8 mouse cellular contexts compared by ENCODE assay signal in the genomic region with DNA sequence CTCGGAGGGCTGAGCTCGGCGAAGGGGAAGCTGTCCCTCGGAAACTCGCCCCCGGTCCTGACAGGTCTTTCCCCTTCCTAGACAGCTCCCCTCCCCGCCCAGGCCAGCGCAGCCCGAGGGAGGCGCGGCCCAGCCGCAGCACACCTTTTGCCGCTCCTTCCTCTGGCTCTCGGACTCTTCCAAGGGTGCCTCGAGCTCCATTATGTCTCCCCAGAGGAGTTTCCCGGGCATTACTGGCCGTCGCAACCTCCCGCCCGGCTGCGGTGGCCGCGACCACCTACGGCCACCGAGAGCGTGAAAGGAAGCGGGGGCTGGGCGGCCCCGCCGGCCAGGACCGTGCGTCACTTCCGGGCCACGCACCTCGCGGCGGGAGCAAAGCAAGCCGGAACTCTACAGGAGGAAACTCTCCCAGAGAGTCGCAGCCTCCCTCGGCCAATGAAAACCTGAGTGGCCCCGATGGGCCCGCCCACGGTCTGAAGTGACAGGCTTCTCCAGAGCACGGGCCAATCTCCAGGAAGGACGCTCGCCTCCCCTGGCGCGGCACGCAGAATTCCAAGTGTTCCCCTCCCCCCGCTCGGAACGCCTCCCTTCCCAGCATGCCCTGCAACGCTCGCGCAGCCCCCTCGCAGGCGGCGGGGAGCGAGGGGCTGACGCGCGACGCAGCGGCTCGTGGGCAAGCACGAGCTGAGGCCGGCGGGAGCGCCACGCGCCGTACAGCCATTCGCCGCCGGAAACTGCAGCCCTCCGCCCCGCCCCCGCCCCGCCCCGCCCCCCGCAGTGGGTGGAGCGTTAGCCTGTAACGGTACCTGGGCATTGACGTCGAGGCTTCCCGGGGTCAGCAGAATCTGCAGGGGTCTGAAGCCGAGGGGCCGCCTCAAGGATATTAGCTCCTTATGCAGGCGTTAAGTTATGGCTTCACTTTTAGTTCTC. TPM values are rescaled to one million over a fixed set of nuclear protein-coding genes. Genes with fewer than 3 reads are reported as not detected.
DNase-seq lines count a peak whose midpoint lies in the region; ATAC-seq lines count a peak whose summit lies in the region.

A gene (minus strand): TSS at position 338 of the 930 bp plus-strand sequence.

- peak; percentile 91 for ATAC-seq in megakaryocyte progenitor cell, adult 5-6 weeks (replicated peaks; ENCODE audit: poor library complexity)

- peak; percentile 99 for DNase-seq in adipocyte (ENCODE audit: low spot score)
- peak; percentile 98 for DNase-seq in embryo, embryonic 10 days (ENCODE audit: low spot score)
- peak; percentile 98 for DNase-seq in gastrocnemius, postnatal 10 days
- DNase-seq in induced T-regulatory cell, adult 2 months (ENCODE audit: low read depth), result peak; percentile 98
- peak; percentile 99 to 100 for DNase-seq in left cerebral cortex, adult 9 months (ENCODE audit: low spot score in 2 of 2)
- peak; percentile 100 for DNase-seq in right cerebral cortex, postnatal 14 days
- DNase-seq in urinary bladder, postnatal 36 days (ENCODE audit: low spot score in 2 of 2), result peak; percentile 98 to 99

RNA-seq across cellular contexts. Expression of the gene that starts here (rescaled TPM):
- 10 to 100 TPM; 69.5 to 75.6 TPM for total RNA-seq in gastrocnemius, postnatal 10 days (2021)
- total RNA-seq in megakaryocyte progenitor cell, adult 5-6 weeks (2015), result 112 and 121 TPM in 2 replicates
- 98.4 and 111 TPM in 2 replicates for total RNA-seq in megakaryocyte progenitor cell, adult 5-6 weeks (2017)

Comparison
In these comparisons a context has a peak if more than half of its experiments do, and no peak if none do; other contexts are left out.
1. Peak in every context shown above with its lines: DNase-seq and ATAC-seq.